Mouse (Mus musculus) E14TG2a.4 (cell line): ENCODE data around the gene Sf3a2.
A peak's percentile ranks its signal among the peaks of the same experiment; 100 is the strongest.

Experiments
- H3K27me3 ChIP-seq: 2 replicates; pipeline ENCODE4 v1.6.1; 2014; ENCODE audit warnings: low read length, control low read depth; ENCODE audit not compliant: insufficient read depth
- H3K36me3 ChIP-seq: 2 replicates; pipeline ENCODE4 v1.6.1; 2014; ENCODE audit warnings: low read length, control low read depth; ENCODE audit not compliant: insufficient read depth
- H3K4me1 ChIP-seq: replicated peaks from 2 replicates; pipeline ENCODE4 v1.6.1; 2014; ENCODE audit warnings: low read depth, low read length, control low read depth
- H3K4me3 ChIP-seq: replicated peaks from 2 replicates; pipeline ENCODE4 v1.5.1; 2014; ENCODE audit warnings: mild to moderate bottlenecking, low read length
- H3K9me3 ChIP-seq: 2 replicates; pipeline ENCODE4 v1.6.1; 2014; ENCODE audit warnings: low read length, control low read depth
- CTCF ChIP-seq: conservative IDR thresholded peaks from 2 replicates; pipeline ENCODE4 v1.5.1; 2014; ENCODE audit warnings: low read length
- NANOG ChIP-seq: IDR thresholded peaks from 2 replicates; pipeline ENCODE4 v1.6.1; 2014; ENCODE audit warnings: borderline replicate concordance, low read length, mixed read lengths
- POU5F1 ChIP-seq: IDR thresholded peaks from 2 replicates; pipeline ENCODE4 v1.6.1; 2014; ENCODE audit warnings: low read length, borderline replicate concordance

Gene Sf3a2

GRCm38 (mm10) chr10:80784871-80785270 is 13.1 kb upstream of the Sf3a2 start:
- peaks cover 99% of the 10 kb centered on the region for H3K36me3 ChIP-seq
- H3K4me1 ChIP-seq = peaks cover 37% of the 10 kb centered on the region
- H3K9me3 ChIP-seq = no peaks in the 10 kb centered on the region
- H3K4me3 ChIP-seq = no peak overlapping the region
- H3K27me3 ChIP-seq = no peaks in the 10 kb centered on the region
- TF ChIP-seq NANOG (no peak), CTCF (no peak), POU5F1 (no peak)

- Histone ChIP-seq H3K36me3 (peaks cover 99% of the 10 kb centered on the region), H3K4me3 (no peak overlapping the region), H3K27me3 (no peaks in the 10 kb centered on the region), H3K9me3 (no peaks in the 10 kb centered on the region), H3K4me1 (peaks cover 47% of the 10 kb centered on the region)
- no peak for TF ChIP-seq CTCF
- TF ChIP-seq NANOG = no peak
- no peak for TF ChIP-seq POU5F1
Observed at GRCm38 (mm10) chr10:80785963-80786362, 12.0 kb upstream of the Sf3a2 start.

DNA sequence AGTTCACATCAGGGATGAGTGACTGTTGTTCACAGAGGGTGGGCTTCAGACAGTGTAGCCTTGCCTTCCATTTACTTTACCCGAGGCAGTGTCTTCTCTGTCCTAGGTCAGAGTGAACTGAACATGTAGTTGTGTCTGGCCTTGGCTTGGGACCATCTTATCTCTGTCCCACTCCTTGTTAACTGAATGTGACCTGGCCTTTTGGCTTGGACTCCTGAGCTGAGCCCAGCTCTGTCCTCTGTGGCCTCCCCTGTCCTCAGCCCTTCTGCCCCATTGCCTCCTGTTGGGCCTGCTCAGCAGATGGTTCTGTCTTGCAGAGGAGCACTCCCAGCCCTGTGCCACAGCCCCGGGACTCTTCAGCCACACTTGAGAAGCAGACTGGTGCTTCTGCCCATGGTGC is 10.5 kb upstream of the Sf3a2 start:
- Histone ChIP-seq H3K4me1 (peaks cover 51% of the 10 kb centered on the region), H3K4me3 (no peak overlapping the region), H3K9me3 (no peaks in the 10 kb centered on the region), H3K27me3 (no peaks in the 10 kb centered on the region), H3K36me3 (peaks cover 91% of the 10 kb centered on the region)
- no peak for TF ChIP-seq NANOG
- no peak for TF ChIP-seq POU5F1
- TF ChIP-seq CTCF = no peak

- TF ChIP-seq CTCF (no peak), NANOG (no peak), POU5F1 (no peak)
Observed at GRCm38 (mm10) chr10:80790761-80791404, 7.1 kb upstream of the Sf3a2 start.

GRCm38 (mm10) chr10:80791476-80792174 is 6.4 kb upstream of the Sf3a2 start:
- TF ChIP-seq POU5F1 (no peak), NANOG (no peak), CTCF (no peak)
- H3K9me3 ChIP-seq = no peaks in the 10 kb centered on the region

More at GRCm38 (mm10) chr10:80790761-80791404, 7.1 kb upstream of the Sf3a2 start:
- H3K27me3 ChIP-seq = no peaks in the 10 kb centered on the region
- peak overlapping the region; percentile 66 for H3K4me3 ChIP-seq
- H3K9me3 ChIP-seq = no peaks in the 10 kb centered on the region
- peaks cover 70% of the 10 kb centered on the region for H3K4me1 ChIP-seq
- H3K36me3 ChIP-seq = peaks cover 91% of the 10 kb centered on the region

GRCm38 (mm10) chr10:80792175-80793032 is 5.6 kb upstream of the Sf3a2 start:
- peak overlapping the region; percentile 66 for H3K4me3 ChIP-seq
- no peaks in the 10 kb centered on the region for H3K27me3 ChIP-seq
- peaks cover 92% of the 10 kb centered on the region for H3K36me3 ChIP-seq
- H3K4me1 ChIP-seq = peaks cover 76% of the 10 kb centered on the region
- no peaks in the 10 kb centered on the region for H3K9me3 ChIP-seq
- TF ChIP-seq POU5F1 = no peak

More at GRCm38 (mm10) chr10:80791476-80792174, 6.4 kb upstream of the Sf3a2 start:
- peak overlapping the region; percentile 66 for H3K4me3 ChIP-seq
- H3K27me3 ChIP-seq = no peaks in the 10 kb centered on the region
- H3K36me3 ChIP-seq = peaks cover 91% of the 10 kb centered on the region
- H3K4me1 ChIP-seq = peaks cover 71% of the 10 kb centered on the region

DNA sequence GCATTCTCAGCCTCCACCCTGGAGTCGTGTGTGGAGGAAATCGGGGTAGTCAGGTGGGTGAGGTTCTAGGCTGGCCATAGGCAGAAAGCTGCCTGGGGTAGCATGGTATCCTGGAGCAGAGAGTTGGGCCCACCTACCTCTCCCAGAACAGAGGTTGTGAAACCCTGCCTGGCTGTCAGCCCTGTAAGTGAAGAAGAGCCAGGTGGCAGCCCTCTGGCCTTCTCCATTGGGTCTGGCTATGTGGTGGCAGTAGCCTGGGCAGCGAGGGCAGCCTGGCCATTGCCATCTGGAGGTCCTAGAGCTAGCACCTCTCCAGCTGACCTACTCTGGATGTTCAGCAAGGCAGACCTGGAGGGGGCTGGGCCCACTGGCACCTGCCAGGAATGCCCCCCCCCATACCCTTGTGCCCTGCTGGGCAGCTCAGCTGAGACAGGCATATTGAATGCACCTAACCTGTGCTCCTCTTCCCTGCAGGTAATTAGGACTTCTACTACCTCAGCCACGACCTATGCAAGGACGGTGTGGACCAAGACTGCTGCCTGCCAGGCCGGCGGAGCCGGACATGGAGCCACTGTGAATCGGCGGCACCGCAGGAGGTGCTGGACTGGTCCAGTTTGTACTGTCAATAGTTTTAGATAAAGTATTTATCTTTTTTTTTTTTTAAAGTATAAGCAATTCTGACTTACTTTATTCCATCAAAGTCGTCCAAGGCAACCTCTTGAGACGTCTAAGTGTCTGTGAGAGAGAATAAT is 4.8 kb upstream of the Sf3a2 start:
- Histone ChIP-seq H3K4me1 (peaks cover 73% of the 10 kb centered on the region), H3K27me3 (no peaks in the 10 kb centered on the region), H3K36me3 (peaks cover 84% of the 10 kb centered on the region), H3K9me3 (no peaks in the 10 kb centered on the region), H3K4me3 (no peak overlapping the region)
- no peak for TF ChIP-seq POU5F1
- no peak for TF ChIP-seq CTCF
- no peak for TF ChIP-seq NANOG

- Histone ChIP-seq H3K36me3 (peaks cover 78% of the 10 kb centered on the region), H3K4me1 (peaks cover 73% of the 10 kb centered on the region), H3K9me3 (no peaks in the 10 kb centered on the region), H3K27me3 (no peaks in the 10 kb centered on the region), H3K4me3 (no peak overlapping the region)
- TF ChIP-seq NANOG = no peak
- TF ChIP-seq POU5F1 = no peak
- no peak for TF ChIP-seq CTCF
Observed at GRCm38 (mm10) chr10:80793803-80794202, 4.2 kb upstream of the Sf3a2 start.
